Mouse (Mus musculus): ENCODE results near the gene Gm49398. TPM values are rescaled to one million over a fixed set of nuclear protein-coding genes. Genes with fewer than 3 reads are reported as not detected.
A peak's percentile ranks its signal among the peaks of the same experiment; 100 is the strongest.

The Gm49398 gene
- total RNA-seq (2022) = not detected

- no peak for DNase-seq
Measured at GRCm38 (mm10) chr13:61288739-61289138, at the start of gene Gm49398. Gene Gm49398, minus strand, starts transcription at chr13:61288839.

DNA sequence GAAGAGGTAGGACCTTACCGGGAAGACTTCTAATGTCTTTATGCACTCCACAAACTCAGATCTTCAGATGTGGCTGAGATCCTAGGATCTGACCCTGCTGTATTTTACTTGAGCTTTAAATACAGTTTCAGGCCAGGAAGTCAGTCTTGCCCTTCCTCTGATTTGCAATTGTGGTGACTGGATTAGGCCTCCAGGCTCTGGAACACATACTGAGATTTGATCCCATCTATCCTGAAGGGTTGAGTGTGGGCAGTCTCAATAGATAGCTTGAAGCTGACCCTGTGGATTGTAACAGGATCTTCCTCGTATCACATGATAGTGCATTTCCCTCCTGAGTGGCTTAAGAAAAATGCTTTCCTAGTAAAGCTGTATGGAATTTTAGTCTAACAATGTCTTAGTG, 33.4 kb downstream of the Gm49398 start, which contains the start of gene Cts8:
Gene Cts8, minus strand, starts transcription at position 101 of the 400 bp plus-strand sequence.
- no peak for DNase-seq

GRCm38 (mm10) chr13:61241076-61241947, 47.3 kb downstream of the Gm49398 start:
- DNase-seq = peak; percentile 12

- no peak for DNase-seq
Measured at GRCm38 (mm10) chr13:61203310-61203709, 85.3 kb downstream of the Gm49398 start, which contains the start of gene Cts6. Gene Cts6, minus strand, starts transcription at chr13:61203410.

Small RNAs within 50 kb of the gene (microRNA-seq; reads per million reads assigned to microRNA genes)
- gene Gm27704 = 0 reads per million in 2 experiments

Other genes with a start within 250 kb of the Gm49398 start
- gene Ctsq, start 248.2 kb downstream of the Gm49398 start, total RNA-seq (2022) = not detected
- not detected for gene Ctsr, start 124.6 kb downstream of the Gm49398 start, total RNA-seq (2022)
- gene Cts6, start 85.4 kb downstream of the Gm49398 start, total RNA-seq (2022) = not detected
- gene Cts8, start 33.5 kb downstream of the Gm49398 start, total RNA-seq (2022) = not detected
- gene Cts7, start 69.4 kb upstream of the Gm49398 start, total RNA-seq (2022) = not detected